Mouse (Mus musculus): ENCODE measurements at regions not wholly inside any gene's neighbourhood (a gene's known extent, or its start where the extent isn't known, plus 50 kb on each side); places are given as distances from the start of the nearest gene placed in this dataset.

DNA sequence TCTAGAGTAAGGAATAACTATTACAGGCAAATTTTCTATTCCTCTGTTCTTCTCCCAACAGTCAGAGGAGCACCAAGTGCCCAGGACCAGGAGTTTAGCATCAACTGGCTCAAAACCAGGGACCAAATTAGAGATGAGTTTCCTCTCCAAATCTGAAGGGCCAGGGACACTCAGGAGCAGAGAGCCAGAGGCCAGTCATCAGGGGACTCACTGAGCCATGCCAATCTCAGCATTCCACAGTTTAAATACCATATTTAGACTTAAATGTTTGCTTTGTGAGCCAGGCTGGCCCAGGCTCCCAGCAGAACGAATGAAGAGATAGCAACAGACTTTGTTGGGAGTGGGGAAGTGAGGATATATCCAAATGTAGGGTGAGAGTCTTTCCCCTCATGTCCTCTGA lies 153.8 kb downstream of the Opa1 start:
- TF ChIP-seq CTCF (IDR thresholded peaks at IDR 0.05; ENCODE audit: insufficient read depth, low read depth, low read length) (no peak), POLR2A (IDR thresholded peaks at IDR 0.05; ENCODE audit: insufficient read depth, low read depth, low read length) (no peak)
